Mouse (Mus musculus) small intestine, adult 2 months (tissue): Measurements from ENCODE around the gene Adamts14.

ENCODE experiments used
- CTCF ChIP-seq: fragments of 200-500 bp; IDR thresholded peaks from 2 replicates; pipeline ENCODE4 v1.5.1; 2012; ENCODE audit warnings: low read depth, mild to moderate bottlenecking, control low read depth, inconsistent platforms, low read length, moderate library complexity, mixed read lengths; ENCODE audit not compliant: insufficient replicate concordance, insufficient read length; ENCODE audit errors: extremely low read depth
- POLR2A ChIP-seq: fragments of 200-500 bp; IDR thresholded peaks from 2 replicates; pipeline ENCODE4 v1.6.1; 2012; ENCODE audit warnings: low read depth, mild to moderate bottlenecking, control low read depth, inconsistent platforms, low read length, moderate library complexity

DNA sequence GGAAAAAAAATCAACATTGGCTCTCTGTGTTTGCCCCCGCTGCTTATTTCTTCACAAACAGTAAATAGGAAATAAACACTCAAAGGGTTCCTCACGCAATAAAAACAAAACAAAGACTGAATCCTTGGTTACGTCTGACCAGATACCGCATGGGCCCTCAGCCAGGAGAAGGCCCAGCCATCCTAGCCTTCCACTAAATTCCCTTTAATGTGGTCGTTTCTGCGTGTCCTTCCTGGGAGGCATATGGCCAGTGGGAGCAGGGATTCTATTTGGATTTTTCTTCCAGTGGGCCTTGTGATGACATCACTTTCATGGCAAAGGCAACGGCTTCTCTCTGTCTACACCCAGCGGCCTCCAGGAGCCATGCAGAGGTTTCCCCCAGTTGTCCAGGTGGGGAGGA, 18.0 kb downstream of the Adamts14 start:
- TF ChIP-seq POLR2A (no peak), CTCF (no peak)
